Mouse (Mus musculus) 416B (cell line): ENCODE measurements around the gene Ldlrad2.

Source experiments
- DNase-seq: peaks from one replicate; pipeline ENCODE4 v3.0.0; 2011; ENCODE audit warnings: low read depth

Ldlrad2 gene

GRCm38 (mm10) chr4:137553466-137553865 is 20.9 kb downstream of the Ldlrad2 start:
- no peak for DNase-seq

- DNase-seq, result peak; percentile 63
Observed at GRCm38 (mm10) chr4:137546003-137546525, 28.3 kb downstream of the Ldlrad2 start.

- DNase-seq, result no peak
Observed at GRCm38 (mm10) chr4:137545568-137545967, 28.8 kb downstream of the Ldlrad2 start.

GRCm38 (mm10) chr4:137542968-137543367 is 31.4 kb downstream of the Ldlrad2 start:
- DNase-seq, result no peak

GRCm38 (mm10) chr4:137540356-137540755 is 34.0 kb downstream of the Ldlrad2 start:
- DNase-seq, result peak; percentile 37

GRCm38 (mm10) chr4:137527872-137528271 is 46.5 kb downstream of the Ldlrad2 start:
- DNase-seq, result no peak

- no peak for DNase-seq
Observed at GRCm38 (mm10) chr4:137527368-137527767, 47.0 kb downstream of the Ldlrad2 start.

- DNase-seq, result no peak
Observed at GRCm38 (mm10) chr4:137525426-137525825, 48.9 kb downstream of the Ldlrad2 start.
